Mouse (Mus musculus) cortical plate, adult 2 months (tissue): Measurements from ENCODE around the gene Art4.

Experiments used
- CTCF ChIP-seq: fragments of 200-500 bp; IDR thresholded peaks from 2 replicates; pipeline ENCODE4 v1.5.1; 2011; ENCODE audit warnings: mild to moderate bottlenecking, control low read depth, low read length; ENCODE audit not compliant: insufficient read depth; ENCODE audit errors: extremely low read depth
- POLR2A ChIP-seq: fragments of 200-500 bp; IDR thresholded peaks from 2 replicates; pipeline ENCODE4 v1.6.1; 2011; ENCODE audit warnings: mild to moderate bottlenecking, low read length, control low read depth; ENCODE audit not compliant: insufficient read depth; ENCODE audit errors: extremely low read depth

GRCm38 (mm10) chr6:136808014-136808417 lies 49.5 kb downstream of the Art4 start, which contains the start of gene H2afj:
- TF ChIP-seq CTCF, result no peak
- peak; percentile 35; the same call in 1 of the 2 replicates for TF ChIP-seq POLR2A
